Mouse (Mus musculus): Measurements from ENCODE around the gene Csrp3. TPM values are rescaled to one million over a fixed set of nuclear protein-coding genes. Genes with fewer than 3 reads are reported as not detected.

Gene Csrp3
- 0.06 and 3.3 TPM in 2 replicates for polyA plus RNA-seq (2012; rRNA removed)

DNA sequence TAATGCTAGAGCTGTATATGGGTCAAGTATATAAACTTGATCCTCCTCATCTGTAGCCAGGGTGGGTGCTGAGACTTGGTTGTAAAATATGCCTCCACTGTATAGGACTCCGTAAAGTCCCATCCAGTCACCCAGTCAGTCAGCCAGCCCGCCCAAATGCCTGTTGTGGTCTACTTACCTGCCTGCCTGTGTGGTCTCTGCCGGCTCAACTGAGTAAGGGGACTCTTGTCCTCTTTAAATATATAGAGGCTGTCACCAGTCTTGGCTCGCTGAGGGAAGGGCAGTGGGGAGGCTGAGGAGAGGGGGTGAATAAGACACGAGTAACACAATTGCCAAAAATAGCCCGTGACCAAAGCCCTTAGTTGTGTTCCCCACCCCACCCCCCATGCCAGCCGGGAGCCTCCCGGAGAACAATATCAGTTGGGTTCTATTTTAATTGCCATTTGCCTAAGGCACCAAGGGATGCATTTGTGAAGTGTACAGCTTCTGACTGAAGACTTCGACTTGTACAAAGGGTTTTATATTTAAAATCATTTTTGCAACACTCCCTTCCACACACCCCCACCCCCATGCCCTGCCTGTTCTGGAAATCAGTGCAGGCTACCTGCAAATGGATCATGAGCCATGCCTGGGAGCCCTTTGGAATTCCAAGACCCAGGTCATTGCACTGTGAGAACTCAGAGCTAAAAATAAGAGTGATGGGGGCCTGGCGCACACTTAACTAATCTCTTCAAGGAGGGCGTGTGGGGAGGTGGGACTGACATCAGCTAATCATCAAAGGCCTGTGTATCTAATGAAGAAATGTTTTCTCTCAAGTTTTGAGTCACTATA, at the start of gene Csrp3:
Csrp3 (minus strand) TSS at position 214 of the 831 bp plus-strand sequence.

GRCm38 (mm10) chr7:48881486-48881885, 33.7 kb upstream of the Csrp3 start, which contains the start of gene E2f8:
E2f8 (minus strand) TSS chr7:48881596.

GRCm38 (mm10) chr7:48788851-48789572, 58.8 kb downstream of the Csrp3 start, which contains the start of gene Zdhhc13:
Zdhhc13 (plus strand) TSS chr7:48789003.

Other genes starting within 250 kb of the Csrp3 start
- gene Mrgprb3, start 204.2 kb downstream of the Csrp3 start, polyA plus RNA-seq (2012; rRNA removed) = not detected in 2 replicates
- 29.9 and 34.5 TPM in 2 replicates for gene Zdhhc13, start 59.0 kb downstream of the Csrp3 start, polyA plus RNA-seq (2012; rRNA removed)
- gene E2f8, start 33.6 kb upstream of the Csrp3 start, polyA plus RNA-seq (2012; rRNA removed) = 8.3 and 8.5 TPM in 2 replicates
- gene Nav2, start 60.7 kb upstream of the Csrp3 start, polyA plus RNA-seq (2012; rRNA removed) = 12.0 and 16.0 TPM in 2 replicates